Mouse (Mus musculus) cerebellum, adult 11-12 months (tissue): Measurements from ENCODE around the gene Tfpi.
"Not testable (repeated sequence)": the region's sequence is repeated elsewhere in the genome, so short reads cannot be mapped to it uniquely, and the experiment has no call there.

ENCODE experiments used
- DNase-seq: peaks from one replicate; pipeline ENCODE4 v3.0.0; 2022

Tfpi gene

GRCm38 (mm10) chr2:84473941-84474530, 2.5 kb downstream of the Tfpi start:
- DNase-seq: no peak

- no peak for DNase-seq
Measured at GRCm38 (mm10) chr2:84467391-84467790, 9.2 kb downstream of the Tfpi start.

DNA sequence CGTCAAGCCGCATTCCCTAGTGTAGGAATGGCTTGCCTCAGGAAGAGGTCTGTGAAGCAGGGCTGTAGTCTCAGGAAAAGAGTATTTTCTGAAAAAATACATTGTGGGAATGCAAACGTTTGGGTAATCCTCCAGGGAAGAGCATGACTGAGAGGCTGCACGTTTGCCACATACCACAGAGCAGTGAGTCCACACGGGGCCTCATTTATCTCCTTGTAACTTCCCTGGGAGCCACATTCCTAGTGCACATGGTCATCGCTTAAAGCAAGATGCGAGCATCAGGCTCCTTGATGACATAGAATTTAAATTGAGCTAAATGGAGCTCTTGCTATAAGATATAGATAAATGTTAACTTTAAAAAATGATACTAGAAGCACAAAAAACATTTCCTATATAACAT, 11.6 kb downstream of the Tfpi start:
- no peak for DNase-seq

DNA sequence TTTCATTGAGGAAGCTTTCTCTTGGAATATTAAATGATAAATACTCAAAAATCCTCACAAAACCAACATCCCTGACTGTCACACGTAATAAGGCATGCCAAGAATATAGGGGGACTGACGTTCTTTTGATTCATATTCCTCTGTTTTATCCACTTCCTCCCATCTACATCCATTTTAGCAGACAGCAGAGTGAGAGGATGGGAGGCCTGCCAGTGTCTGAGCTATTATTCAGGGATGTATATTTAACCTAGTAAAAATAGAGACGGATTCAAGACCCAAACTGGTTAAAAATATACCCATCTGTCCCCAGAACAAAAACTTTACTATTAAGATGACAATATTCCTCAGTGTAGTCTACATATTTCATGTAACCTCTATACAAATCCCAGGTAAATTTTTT, 14.2 kb downstream of the Tfpi start:
- no peak for DNase-seq

DNA sequence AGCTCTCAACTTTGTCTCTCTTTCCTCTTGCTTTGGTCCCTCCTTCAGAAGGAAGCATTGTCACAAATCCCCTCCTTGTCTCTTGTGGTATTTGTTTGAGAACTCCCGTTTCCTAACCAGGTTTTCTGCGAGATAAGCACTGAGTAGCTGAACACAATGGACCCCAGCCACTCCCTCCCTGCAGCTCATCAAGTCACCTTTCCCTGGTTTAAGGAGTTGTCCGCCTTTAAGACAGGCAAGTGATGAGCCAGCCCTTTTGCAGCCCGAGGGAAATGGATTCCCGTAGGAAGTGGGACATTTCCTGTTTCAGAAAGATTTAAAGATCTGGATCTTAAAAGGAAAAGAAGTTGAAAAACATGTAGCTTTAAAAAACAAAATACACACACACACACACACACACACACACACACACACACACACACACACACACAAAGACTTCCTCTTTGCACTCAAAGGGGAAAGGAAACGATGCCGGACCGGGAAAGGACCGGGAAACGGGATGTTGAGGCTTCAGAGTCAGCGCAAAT, 16.9 kb downstream of the Tfpi start:
- no peak for DNase-seq

- no peak for DNase-seq
Measured at GRCm38 (mm10) chr2:84457221-84457620, 19.4 kb downstream of the Tfpi start.

DNA sequence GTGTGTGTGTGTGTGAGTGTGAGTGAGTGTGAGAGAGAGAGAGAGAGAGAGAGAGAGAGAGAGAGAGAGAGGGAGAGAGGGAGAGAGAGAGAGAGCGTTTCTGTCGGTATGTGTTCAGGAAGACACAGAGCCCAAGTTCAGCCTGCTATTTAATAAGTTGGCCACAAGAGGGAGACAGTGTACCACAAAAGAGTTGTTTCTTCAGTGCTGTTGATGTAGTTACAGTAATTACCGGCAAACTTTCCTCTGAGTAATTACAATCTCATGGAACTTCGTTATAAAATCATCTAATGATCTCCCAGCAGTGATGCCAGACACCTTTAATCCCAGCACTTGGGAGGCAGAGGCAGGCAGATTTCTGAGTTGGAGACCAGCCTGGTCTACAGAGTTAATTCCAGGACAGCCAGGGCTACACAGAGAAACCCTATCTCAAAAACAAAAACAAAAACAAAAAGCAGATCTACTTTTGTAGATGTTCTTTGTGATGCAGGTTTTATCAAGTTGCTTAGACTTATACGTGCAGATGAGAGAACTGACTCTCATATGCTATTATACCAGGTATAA, 21.3 kb downstream of the Tfpi start:
- peak; percentile 7 for DNase-seq

DNA sequence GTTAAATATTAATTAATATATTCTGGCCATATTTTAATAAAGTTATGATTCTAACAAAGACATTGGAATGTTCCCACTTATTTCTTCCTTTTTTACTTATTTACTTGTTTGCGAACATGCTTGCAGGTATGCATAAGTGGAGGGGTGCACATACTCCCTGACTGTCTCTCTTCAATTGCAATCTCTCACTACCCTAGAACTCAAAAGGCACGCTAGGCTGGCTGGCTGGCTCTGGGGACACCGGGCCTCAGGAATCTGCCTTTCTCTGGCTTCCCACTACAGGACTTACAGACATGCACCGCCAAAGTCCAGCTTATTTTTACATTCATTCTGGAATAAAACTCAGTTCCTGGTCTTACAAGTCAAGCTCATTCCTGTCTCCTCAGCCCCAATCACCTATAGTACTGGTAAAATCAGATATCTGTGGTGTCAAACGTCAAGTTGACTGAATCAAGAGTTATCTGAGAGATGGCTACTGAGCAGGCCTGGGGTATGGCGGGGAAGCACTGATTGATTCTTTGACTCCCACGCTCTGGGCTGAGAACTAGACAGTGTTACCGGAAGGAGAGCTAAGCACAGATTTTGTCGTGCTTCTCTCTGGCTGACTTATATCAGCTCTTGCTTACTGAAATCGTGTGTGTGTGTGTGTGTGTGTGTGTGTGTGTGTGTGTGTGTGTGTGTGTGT, 21.9 kb downstream of the Tfpi start:
- DNase-seq: no peak

GRCm38 (mm10) chr2:84454051-84454450, 22.5 kb downstream of the Tfpi start:
- DNase-seq: no peak

- DNase-seq: no peak
Measured at GRCm38 (mm10) chr2:84445499-84445898, 31.1 kb downstream of the Tfpi start.

GRCm38 (mm10) chr2:84441940-84442339, 34.6 kb downstream of the Tfpi start:
- DNase-seq: no peak

DNA sequence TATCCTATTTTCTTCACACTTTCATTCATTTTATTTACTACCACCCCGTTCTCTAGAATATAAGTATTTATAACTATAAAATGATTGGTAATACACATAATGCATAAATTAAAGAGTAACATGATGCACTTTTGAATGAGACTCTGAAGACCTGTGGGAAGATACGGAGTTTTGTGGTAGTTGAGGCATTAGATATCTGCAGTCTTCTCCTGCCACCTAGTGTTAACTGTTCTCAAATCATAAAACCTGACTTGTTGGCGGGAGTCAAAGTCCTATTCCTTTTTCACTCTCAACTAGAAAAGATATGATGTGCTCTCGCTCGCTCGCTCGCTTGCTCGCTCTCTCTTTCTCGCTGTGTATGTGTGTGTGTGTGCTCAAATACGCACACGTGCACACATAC, 46.9 kb downstream of the Tfpi start:
- DNase-seq: no peak

- DNase-seq: no peak
Measured at GRCm38 (mm10) chr2:84428836-84429235, 47.7 kb downstream of the Tfpi start.

GRCm38 (mm10) chr2:84426531-84426930, 50.0 kb downstream of the Tfpi start:
- no peak for DNase-seq

- no peak for DNase-seq
Measured at GRCm38 (mm10) chr2:84425138-84425537, 51.4 kb downstream of the Tfpi start, which contains the start of gene Calcrl. TSS of gene Calcrl (minus strand) at chr2:84425411.

DNA sequence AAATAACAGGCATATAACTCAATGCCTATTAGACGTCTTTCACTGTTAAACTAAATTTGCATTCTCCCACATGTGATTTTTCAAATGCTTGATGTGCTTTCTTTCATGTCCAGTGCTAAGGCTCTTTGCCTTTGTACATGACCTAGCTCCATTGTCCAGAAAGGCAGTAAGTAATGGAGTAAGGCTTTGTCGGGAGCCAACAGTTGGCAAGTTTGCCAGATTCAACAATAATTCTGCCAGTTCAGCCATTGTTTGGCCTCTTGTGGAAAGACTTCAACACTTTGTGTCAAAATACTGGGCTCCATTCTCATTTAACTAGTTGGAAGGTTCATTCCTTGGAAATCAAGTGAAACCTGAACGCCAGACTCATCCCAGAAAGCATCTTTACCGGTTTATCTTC, 60.1 kb downstream of the Tfpi start:
- DNase-seq: no peak

GRCm38 (mm10) chr2:84409796-84410592, 66.6 kb downstream of the Tfpi start:
- DNase-seq: no peak

DNA sequence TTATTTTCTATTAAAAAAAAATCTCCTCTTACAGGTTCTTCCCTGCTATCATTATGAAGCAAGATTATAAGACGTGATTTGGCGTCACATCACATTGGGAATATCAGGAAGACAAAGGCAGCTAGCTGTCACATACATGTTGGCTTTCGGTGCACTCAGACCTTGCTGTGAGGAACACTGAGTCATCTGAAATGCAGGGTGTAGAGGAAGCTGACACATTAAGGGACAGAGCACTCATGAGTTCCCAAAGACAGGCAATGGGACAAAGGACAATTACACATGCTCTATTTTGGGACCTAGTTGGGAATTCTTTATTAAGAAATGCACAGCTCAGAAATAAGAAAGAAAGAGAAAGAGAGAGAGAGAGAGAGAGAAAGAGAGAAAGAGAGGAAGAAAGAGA, 71.7 kb downstream of the Tfpi start:
- DNase-seq: no peak

DNA sequence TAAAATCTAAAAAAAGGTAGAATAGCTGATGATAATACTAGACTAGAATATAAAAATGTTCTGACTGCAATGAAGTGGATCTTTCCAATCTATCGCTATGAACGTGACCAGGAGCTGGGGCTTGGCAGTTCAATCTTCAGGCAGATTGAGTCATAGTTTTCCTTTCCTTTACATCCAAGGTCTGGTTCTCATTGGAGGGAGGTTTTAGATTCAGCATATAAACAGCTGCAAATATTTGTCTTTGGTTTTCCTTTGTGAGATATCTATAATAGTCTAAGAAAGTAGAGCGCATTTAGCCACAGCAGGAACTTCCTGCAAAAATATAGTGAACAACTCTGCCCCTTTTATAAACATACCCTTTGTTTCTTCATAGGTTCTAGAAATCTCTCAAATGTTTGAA, 73.9 kb downstream of the Tfpi start:
- DNase-seq: no peak

- DNase-seq: no peak
Measured at GRCm38 (mm10) chr2:84396557-84396956, 80.0 kb downstream of the Tfpi start.

DNA sequence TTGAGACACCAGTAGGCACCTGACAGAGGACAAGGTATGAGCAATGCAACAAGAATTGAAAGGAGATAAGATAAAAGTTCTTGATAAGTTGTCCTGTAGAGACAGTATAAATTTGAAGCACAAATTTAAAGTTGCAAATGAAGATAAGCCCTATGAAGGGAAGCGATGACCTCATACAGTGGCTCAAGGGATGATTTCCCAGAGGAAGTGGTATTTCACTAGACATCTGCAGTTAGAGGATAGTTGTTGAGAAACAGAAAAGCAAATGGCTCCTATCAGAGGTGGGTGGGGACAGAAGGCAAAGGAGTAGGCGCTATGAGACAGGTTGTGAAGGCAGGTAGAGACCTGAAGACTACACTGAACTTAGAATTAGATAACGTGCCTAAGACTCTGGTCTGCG, 83.3 kb downstream of the Tfpi start:
- no peak for DNase-seq

DNA sequence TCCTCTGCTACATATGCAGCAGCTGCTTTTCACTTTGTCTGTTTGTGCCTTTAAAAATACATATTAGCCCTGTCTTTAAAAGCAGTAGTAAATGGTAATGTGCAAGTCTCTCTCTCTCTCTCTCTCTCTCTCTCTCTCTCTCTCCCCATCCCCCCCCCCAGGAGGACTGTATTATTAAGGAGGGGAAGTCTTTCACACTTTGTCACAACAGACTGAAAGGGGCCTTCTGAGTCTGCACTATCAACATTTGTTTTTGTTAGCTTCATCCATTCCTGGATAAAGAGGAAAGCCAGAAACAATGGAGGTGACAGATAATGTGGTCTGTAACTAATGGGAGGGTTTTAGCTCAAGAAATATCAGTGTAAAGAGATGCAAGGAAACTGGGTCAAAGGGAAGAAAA, 87.5 kb downstream of the Tfpi start:
- DNase-seq: no peak

DNA sequence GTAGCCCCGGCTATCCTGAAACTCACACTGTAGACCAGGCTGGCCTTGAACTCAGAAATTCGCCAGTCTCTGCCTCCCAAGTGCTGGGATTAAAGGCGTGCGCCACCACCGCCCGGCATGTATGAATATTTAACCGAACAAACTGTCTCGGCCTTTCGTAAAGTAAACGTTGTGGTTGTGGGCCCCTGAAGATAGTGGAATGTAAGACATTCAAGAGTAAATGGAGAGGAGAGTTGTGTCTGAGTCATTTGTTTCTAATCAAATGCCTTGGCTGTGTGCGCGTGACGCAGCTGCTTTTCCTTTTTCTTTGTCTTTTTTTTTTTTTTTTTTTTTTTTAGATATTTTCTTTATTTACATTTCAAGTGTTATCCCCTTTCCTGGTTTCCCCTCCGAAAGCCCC, 88.0 kb downstream of the Tfpi start:
- DNase-seq: not testable (repeated sequence)

DNA sequence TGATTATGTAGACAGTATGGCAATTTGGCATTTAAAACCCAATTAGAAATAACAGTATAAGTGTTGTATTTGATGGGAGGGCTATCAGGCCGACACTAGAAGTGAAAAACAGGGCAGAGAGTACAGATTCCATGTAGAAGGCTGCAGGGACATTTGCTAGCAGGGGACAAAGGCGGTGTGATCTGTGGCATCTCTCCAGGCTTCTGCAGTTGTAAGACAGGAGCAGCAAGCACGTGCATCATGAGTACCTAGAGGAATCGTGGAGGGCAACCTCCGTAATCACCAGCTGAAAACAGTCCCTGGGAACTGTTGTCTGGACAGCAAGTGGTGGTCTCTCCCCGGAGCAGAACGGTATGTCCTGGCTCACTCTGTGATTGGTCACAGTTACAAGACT, 88.6 kb downstream of the Tfpi start:
- no peak for DNase-seq
